Mouse (Mus musculus): ENCODE results near the gene Uhrf1bp1.

The Uhrf1bp1 gene

GRCm38 (mm10) chr17:27911371-27911770 lies 55.1 kb downstream of the Uhrf1bp1 start:
- no peak for DNase-seq (ENCODE audit: low spot score)

- no peak for DNase-seq (ENCODE audit: low spot score)
These were observed 58.5 kb downstream of the Uhrf1bp1 start for GRCm38 (mm10) chr17:27914742-27915141.

GRCm38 (mm10) chr17:27916366-27916765 lies 60.1 kb downstream of the Uhrf1bp1 start:
- no peak for DNase-seq (ENCODE audit: low spot score)

- no peak for DNase-seq (ENCODE audit: low spot score)
These were observed 64.4 kb downstream of the Uhrf1bp1 start for GRCm38 (mm10) chr17:27920676-27921075.

- no peak for DNase-seq (ENCODE audit: low spot score)
These were observed 66.0 kb downstream of the Uhrf1bp1 start for GRCm38 (mm10) chr17:27922174-27922712.

- no peak for DNase-seq (ENCODE audit: low spot score)
These were observed 68.8 kb downstream of the Uhrf1bp1 start for GRCm38 (mm10) chr17:27925054-27925453.

- no peak for DNase-seq (ENCODE audit: low spot score)
These were observed 69.3 kb downstream of the Uhrf1bp1 start for GRCm38 (mm10) chr17:27925504-27925903.

GRCm38 (mm10) chr17:27930291-27930690 lies 74.0 kb downstream of the Uhrf1bp1 start:
- no peak for DNase-seq (ENCODE audit: low spot score)

GRCm38 (mm10) chr17:27931826-27932225 lies 75.6 kb downstream of the Uhrf1bp1 start:
- DNase-seq (ENCODE audit: low spot score) = no peak

- DNase-seq (ENCODE audit: low spot score) = no peak
These were observed 78.1 kb downstream of the Uhrf1bp1 start for GRCm38 (mm10) chr17:27934136-27934910.

- no peak for DNase-seq (ENCODE audit: low spot score)
These were observed 78.8 kb downstream of the Uhrf1bp1 start for GRCm38 (mm10) chr17:27935091-27935490.

- no peak for DNase-seq (ENCODE audit: low spot score)
These were observed 80.9 kb downstream of the Uhrf1bp1 start for GRCm38 (mm10) chr17:27937054-27937615.

GRCm38 (mm10) chr17:27938121-27938754 lies 82.0 kb downstream of the Uhrf1bp1 start:
- no peak for DNase-seq (ENCODE audit: low spot score)

- no peak for DNase-seq (ENCODE audit: low spot score)
These were observed 82.8 kb downstream of the Uhrf1bp1 start for GRCm38 (mm10) chr17:27939028-27939427.

- peak; percentile 23 for DNase-seq (ENCODE audit: low spot score)
These were observed 84.1 kb downstream of the Uhrf1bp1 start for GRCm38 (mm10) chr17:27940352-27940751.

GRCm38 (mm10) chr17:27941178-27941577 lies 84.9 kb downstream of the Uhrf1bp1 start:
- no peak for DNase-seq (ENCODE audit: low spot score)

GRCm38 (mm10) chr17:27941698-27942097 lies 85.5 kb downstream of the Uhrf1bp1 start:
- DNase-seq (ENCODE audit: low spot score) = no peak

GRCm38 (mm10) chr17:27942131-27942530 lies 85.9 kb downstream of the Uhrf1bp1 start:
- no peak for DNase-seq (ENCODE audit: low spot score)

GRCm38 (mm10) chr17:27945546-27946216 lies 89.4 kb downstream of the Uhrf1bp1 start:
- DNase-seq (ENCODE audit: low spot score) = peak; percentile 51

GRCm38 (mm10) chr17:27946371-27946770 lies 90.1 kb downstream of the Uhrf1bp1 start:
- DNase-seq (ENCODE audit: low spot score) = no peak

GRCm38 (mm10) chr17:27947155-27947554 lies 90.9 kb downstream of the Uhrf1bp1 start:
- no peak for DNase-seq (ENCODE audit: low spot score)

Data from ovary, adult 18-20 months (tissue).